Mouse (Mus musculus): ENCODE measurements at regions not wholly inside any gene's neighbourhood (a gene's known extent, or its start where the extent isn't known, plus 50 kb on each side); places are given as distances from the start of the nearest gene placed in this dataset.

DNA sequence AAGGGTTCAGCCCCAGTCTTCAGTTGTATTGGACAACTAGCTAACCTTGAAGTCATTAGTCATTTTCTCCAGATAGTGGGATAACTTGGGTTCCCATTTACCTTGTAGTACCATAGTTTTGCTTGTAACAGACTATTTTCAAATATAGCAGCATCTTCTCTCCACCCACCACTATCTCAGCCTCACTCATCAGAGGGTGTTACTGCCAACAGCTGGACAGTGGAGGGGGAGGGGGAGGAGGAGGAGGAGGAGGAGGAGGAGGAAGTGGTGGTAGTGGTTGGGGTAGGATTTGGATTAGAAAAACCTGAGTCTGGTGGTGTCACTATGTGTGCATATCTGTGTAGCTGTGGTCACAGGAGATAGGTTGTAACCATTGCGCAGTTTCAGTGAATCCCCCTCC is 69.6 kb upstream of the Six2 start:
- TF ChIP-seq CTCF (conservative IDR thresholded peaks at IDR 0.05; ENCODE audit: insufficient read depth, insufficient read length, low read depth, low read length) (no peak), POLR2A (IDR thresholded peaks at IDR 0.05; ENCODE audit: low read depth, low read length) (no peak)
